Mouse (Mus musculus) intestine, embryonic 14.5 days (tissue): ENCODE measurements around the gene Fbxl17. TPM values are rescaled to one million over a fixed set of nuclear protein-coding genes. Genes with fewer than 3 reads are reported as not detected.

Experiments used
- ATAC-seq: fragments of 200-750 bp; cut with Nextera tagmentation; replicated peaks from 2 replicates; pipeline ENCODE4 v1.8.0; 2017; ENCODE audit warnings: low read depth, moderate number of reproducible peaks, moderate TSS enrichment, moderate library complexity; ENCODE audit not compliant: low FRiP score, low TSS enrichment
- DNase-seq: peaks from one replicate; pipeline ENCODE4 v3.0.0-alpha.2; 2018; ENCODE audit warnings: low spot score
- H3K27ac ChIP-seq: fragments of 300-500 bp; sonication (generic); 2 replicates; pipeline ENCODE4 v1.5.1; 2014; ENCODE audit warnings: low read depth, mild to moderate bottlenecking, control low read depth
- H3K27me3 ChIP-seq: fragments of 300-500 bp; sonication (generic); replicated peaks from 2 replicates; pipeline ENCODE4 v1.6.1; 2014; ENCODE audit warnings: low read length, control low read depth; ENCODE audit not compliant: control insufficient read depth, insufficient read depth
- H3K36me3 ChIP-seq: fragments of 300-500 bp; sonication (generic); 2 replicates; pipeline ENCODE4 v1.6.1; 2014; ENCODE audit warnings: low read length, control low read depth; ENCODE audit not compliant: control insufficient read depth, insufficient read depth
- H3K4me1 ChIP-seq: fragments of 300-500 bp; sonication (generic); replicated peaks from 2 replicates; pipeline ENCODE4 v1.6.1; 2014; ENCODE audit warnings: low read length, control low read depth, mixed read lengths; ENCODE audit not compliant: control insufficient read depth, insufficient read depth
- H3K4me2 ChIP-seq: fragments of 300-500 bp; sonication (generic); 2 replicates; pipeline ENCODE4 v1.6.1; 2014; ENCODE audit warnings: low read length
- H3K4me3 ChIP-seq: fragments of 300-500 bp; sonication (generic); 2 replicates; pipeline ENCODE4 v1.5.1; 2014; ENCODE audit warnings: low read depth, low read length, control low read depth, mixed read lengths
- H3K9ac ChIP-seq: fragments of 300-500 bp; sonication (generic); 2 replicates; pipeline ENCODE4 v1.6.1; 2014; ENCODE audit warnings: mild to moderate bottlenecking, low read length
- H3K9me3 ChIP-seq: fragments of 300-500 bp; sonication (generic); 2 replicates; pipeline ENCODE4 v1.6.1; 2016; ENCODE audit warnings: low read length, control low read depth; ENCODE audit not compliant: control insufficient read depth
- WGBS: fragments of 180-500 bp; shearing (Covaris S2); extraction: QIAGEN DNeasy Blood & Tissue Kit; methylation state at CpG from one replicate; pipeline ENCODE4 v1.1.7; 2014; 5-methylcytosine and 5-hydroxymethylcytosine counted together
- polyA plus RNA-seq: library from polyadenylated mRNA; unstranded; fragments of >200 nt; fragmentation: Nextera tagmentation; extraction: Ambion mirVana; gene quantifications from 2 replicates; pipeline ENCODE4 v1.2.1, GENCODE M21; 2014

The Fbxl17 gene
- polyA plus RNA-seq, 1 experiment from 2014 or later, result 7.5 TPM

DNA sequence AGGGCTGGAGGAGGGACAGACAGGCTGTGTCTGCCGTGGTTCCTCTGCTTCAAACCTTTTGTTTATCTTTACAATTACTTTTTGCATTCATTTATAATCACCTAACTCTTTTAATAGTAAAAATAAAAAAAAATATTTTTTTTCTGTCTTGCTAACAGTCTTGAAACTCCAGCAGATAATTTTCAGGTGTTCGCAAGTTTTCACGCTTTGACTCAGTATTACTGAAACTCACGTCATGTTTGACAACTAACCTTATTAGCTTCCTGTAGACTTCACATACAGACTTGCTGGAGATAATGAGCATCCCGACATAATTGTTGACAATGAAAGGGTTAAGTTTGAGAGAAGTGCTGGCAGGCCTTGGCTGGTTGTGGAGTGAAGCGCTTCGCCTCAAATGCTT, 340.6 kb downstream of the Fbxl17 start:
- no peak for ATAC-seq
- DNase-seq, result no peak
- Histone ChIP-seq H3K9ac (no peak overlapping the region), H3K4me1 (no peaks in the 10 kb centered on the region), H3K4me2 (no peak overlapping the region), H3K9me3 (no peaks in the 10 kb centered on the region), H3K27me3 (no peaks in the 10 kb centered on the region), H3K36me3 (no peaks in the 10 kb centered on the region), H3K27ac (no peak overlapping the region), H3K4me3 (no peak overlapping the region)
- WGBS, result 61% methylated on average over 7 of the region's 7 CpGs

- Histone ChIP-seq H3K27me3 (no peaks in the 10 kb centered on the region), H3K4me3 (no peak overlapping the region), H3K9me3 (no peaks in the 10 kb centered on the region), H3K36me3 (no peaks in the 10 kb centered on the region), H3K4me2 (no peak overlapping the region), H3K9ac (no peak overlapping the region), H3K4me1 (no peaks in the 10 kb centered on the region), H3K27ac (no peak overlapping the region)
- WGBS, result 74% methylated on average over 3 of the region's 3 CpGs
- DNase-seq (no peak), ATAC-seq (no peak)
Measured at GRCm38 (mm10) chr17:63158436-63158835, 341.4 kb downstream of the Fbxl17 start.

DNA sequence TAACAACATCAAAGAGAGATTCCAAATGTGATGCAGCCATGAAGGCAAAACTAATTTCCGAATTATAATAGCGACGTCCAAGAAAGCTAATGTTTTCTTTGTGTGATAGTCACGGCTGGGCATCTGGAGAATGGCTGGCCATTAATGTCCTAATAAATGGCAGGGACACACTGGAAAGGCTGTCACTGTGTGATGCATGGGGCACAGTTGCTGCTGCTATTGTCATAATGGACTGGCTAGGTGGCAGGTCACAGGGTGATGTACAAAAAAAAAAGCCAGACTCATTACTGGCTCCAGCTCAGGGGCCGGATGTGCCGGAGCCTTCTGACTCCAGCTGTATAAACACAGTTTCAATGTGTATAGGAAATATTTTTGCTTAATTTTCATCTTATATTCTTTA, 341.9 kb downstream of the Fbxl17 start:
- H3K9ac ChIP-seq, result no peak overlapping the region
- no peak for DNase-seq
- no peak overlapping the region for H3K27ac ChIP-seq
- 55% methylated on average over 6 of the region's 6 CpGs for WGBS
- H3K4me1 ChIP-seq, result no peaks in the 10 kb centered on the region
- no peak for ATAC-seq
- no peak overlapping the region for H3K4me3 ChIP-seq
- no peaks in the 10 kb centered on the region for H3K36me3 ChIP-seq
- no peaks in the 10 kb centered on the region for H3K9me3 ChIP-seq
- H3K4me2 ChIP-seq, result no peak overlapping the region
- H3K27me3 ChIP-seq, result no peaks in the 10 kb centered on the region

DNA sequence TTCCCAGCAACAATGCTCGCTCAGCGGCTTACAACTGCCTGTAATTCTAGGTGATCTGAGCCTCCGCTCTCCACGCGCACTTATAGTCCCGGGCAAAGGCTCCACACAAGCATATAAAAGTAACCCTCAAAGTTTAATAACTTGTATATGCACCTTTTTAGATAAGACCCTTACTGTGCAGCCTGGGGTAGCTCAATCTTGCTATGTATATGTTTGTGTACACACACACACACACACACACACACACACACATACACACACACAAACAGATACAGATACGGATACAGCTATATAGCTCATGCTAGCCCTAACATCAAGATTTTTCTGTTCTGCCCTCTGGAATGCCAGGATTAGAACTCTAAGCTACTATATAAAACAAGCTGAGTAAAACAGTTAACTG, 342.8 kb downstream of the Fbxl17 start:
- DNase-seq, result no peak
- Histone ChIP-seq H3K4me1 (no peaks in the 10 kb centered on the region), H3K4me3 (no peak overlapping the region), H3K9me3 (no peaks in the 10 kb centered on the region), H3K27me3 (no peaks in the 10 kb centered on the region), H3K9ac (no peak overlapping the region), H3K4me2 (no peak overlapping the region), H3K27ac (no peak overlapping the region), H3K36me3 (no peaks in the 10 kb centered on the region)
- 97% methylated on average over 7 of the region's 7 CpGs for WGBS
- ATAC-seq, result no peak

GRCm38 (mm10) chr17:63146514-63146913, 353.3 kb downstream of the Fbxl17 start:
- DNase-seq (no peak), ATAC-seq (no peak)
- WGBS, result 24% methylated on average over 2 of the region's 2 CpGs
- Histone ChIP-seq H3K27me3 (no peaks in the 10 kb centered on the region), H3K36me3 (no peaks in the 10 kb centered on the region), H3K27ac (no peak overlapping the region), H3K4me3 (no peak overlapping the region), H3K4me2 (no peak overlapping the region), H3K9ac (no peak overlapping the region), H3K4me1 (peaks cover 5% of the 10 kb centered on the region; the same call in 1 of the 2 replicates), H3K9me3 (no peaks in the 10 kb centered on the region)

DNA sequence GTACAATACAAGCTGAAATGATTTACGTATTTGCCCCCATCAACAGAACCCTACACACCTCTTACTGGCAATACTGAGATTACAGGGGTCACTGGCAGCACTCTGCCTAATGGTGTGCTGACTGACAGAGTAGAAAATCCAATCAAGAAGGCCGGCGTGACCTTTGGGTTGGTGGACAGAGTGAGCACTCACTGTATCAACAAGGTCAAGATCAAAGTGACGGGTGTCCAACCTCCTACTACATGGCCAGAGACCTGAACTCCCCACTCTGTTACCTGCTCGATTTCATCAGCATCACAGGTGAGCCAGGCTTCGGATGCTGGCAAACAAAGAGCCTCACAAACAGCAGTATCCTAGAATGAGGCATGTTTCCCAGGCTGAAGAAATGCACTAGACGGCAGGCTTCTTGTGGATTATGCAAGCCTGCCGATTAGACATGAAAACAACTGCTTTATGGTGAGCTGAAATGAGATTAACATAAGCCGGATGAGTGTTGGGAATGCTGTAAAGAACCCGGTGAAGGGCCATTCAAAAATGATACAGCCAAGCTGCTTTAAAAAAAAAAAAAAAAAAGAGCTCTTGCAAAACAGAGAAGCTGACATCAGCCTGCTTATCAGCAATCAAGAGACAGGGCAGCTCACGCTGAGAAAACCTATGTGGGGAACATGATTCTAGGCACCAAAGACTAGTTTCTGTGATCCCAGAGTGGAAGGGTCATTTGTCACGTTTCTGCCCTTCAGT, 353.9 kb downstream of the Fbxl17 start:
- Histone ChIP-seq H3K27ac (no peak overlapping the region), H3K4me1 (peaks cover 5% of the 10 kb centered on the region; the same call in 1 of the 2 replicates), H3K27me3 (no peaks in the 10 kb centered on the region), H3K4me3 (no peak overlapping the region), H3K4me2 (no peak overlapping the region), H3K9me3 (no peaks in the 10 kb centered on the region), H3K36me3 (no peaks in the 10 kb centered on the region), H3K9ac (no peak overlapping the region)
- ATAC-seq (no peak), DNase-seq (no peak)
- 47% methylated on average over 12 of the region's 12 CpGs for WGBS

DNA sequence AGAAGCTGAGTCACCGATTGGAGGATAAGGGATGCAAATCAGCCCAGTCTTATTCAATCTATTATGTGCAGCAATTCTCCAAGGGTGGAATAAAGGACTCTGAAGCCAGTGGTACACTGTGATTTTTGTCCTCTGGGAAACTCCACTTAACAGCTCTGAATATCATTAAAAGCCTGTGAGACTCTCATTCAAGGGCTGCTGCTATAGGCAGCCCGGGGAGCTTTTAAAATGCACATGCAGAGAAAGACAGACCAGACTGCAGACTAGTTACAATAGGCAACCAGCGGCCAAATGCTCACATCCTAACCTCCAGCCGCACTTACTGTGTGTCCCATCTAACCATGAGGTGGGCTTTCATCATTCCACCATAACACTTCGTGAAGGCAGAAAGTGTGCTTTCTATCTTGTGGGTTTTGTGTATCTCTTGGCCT, 354.5 kb downstream of the Fbxl17 start:
- Histone ChIP-seq H3K4me1 (peaks cover 5% of the 10 kb centered on the region; the same call in 1 of the 2 replicates), H3K36me3 (no peaks in the 10 kb centered on the region), H3K4me3 (no peak overlapping the region), H3K9ac (no peak overlapping the region), H3K9me3 (no peaks in the 10 kb centered on the region), H3K4me2 (no peak overlapping the region), H3K27me3 (no peaks in the 10 kb centered on the region), H3K27ac (no peak overlapping the region)
- ATAC-seq (no peak), DNase-seq (no peak)
- 49% methylated on average over 5 of the region's 5 CpGs for WGBS

- no peaks in the 10 kb centered on the region for H3K27me3 ChIP-seq
- no peak overlapping the region for H3K27ac ChIP-seq
- no peaks in the 10 kb centered on the region for H3K9me3 ChIP-seq
- no peaks in the 10 kb centered on the region for H3K36me3 ChIP-seq
- WGBS, result 77% methylated on average over 7 of the region's 7 CpGs
- no peak overlapping the region for H3K4me3 ChIP-seq
- H3K4me2 ChIP-seq, result no peak overlapping the region
- peaks cover 5% of the 10 kb centered on the region; the same call in 1 of the 2 replicates for H3K4me1 ChIP-seq
- ATAC-seq, result no peak
- no peak overlapping the region for H3K9ac ChIP-seq
- no peak for DNase-seq
Measured at GRCm38 (mm10) chr17:63143825-63144224, 356.0 kb downstream of the Fbxl17 start.

DNA sequence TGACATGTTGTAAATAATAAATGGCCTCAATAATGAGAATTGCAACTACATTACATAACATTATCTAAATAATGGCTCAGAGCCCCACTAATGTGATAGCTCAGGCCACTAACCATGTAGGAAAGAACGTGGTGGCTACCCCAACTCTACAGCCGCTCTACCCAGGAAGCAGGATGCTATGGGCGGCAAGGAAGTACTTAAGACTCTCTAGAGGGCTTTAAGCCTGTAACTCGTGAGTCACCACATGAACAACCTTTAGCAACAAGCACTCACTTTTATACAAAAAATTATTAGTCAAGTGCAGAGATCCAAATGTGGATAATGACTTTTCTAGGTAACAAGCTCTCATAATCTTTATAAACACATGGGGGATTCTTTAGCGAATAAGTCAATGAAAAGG, 365.0 kb downstream of the Fbxl17 start:
- Histone ChIP-seq H3K27me3 (no peaks in the 10 kb centered on the region), H3K36me3 (no peaks in the 10 kb centered on the region), H3K4me1 (no peaks in the 10 kb centered on the region), H3K9ac (no peak overlapping the region), H3K4me3 (no peak overlapping the region), H3K4me2 (no peak overlapping the region), H3K9me3 (peaks cover 10% of the 10 kb centered on the region; the same call in 1 of the 2 replicates), H3K27ac (no peak overlapping the region)
- WGBS, result 88% methylated on average over 5 of the region's 5 CpGs
- no peak for DNase-seq
- no peak for ATAC-seq
